Mouse (Mus musculus) neutrophil, adult 83 days (primary cell): ENCODE data around the gene Fbxl8. TPM values are rescaled to one million over a fixed set of nuclear protein-coding genes. Genes with fewer than 3 reads are reported as not detected.

Experiments used
- total RNA-seq, 2 experiments: library from RNA; stranded (reverse); gene quantifications; one replicate each; pipeline ENCODE4 v1.2.4; 2023

Gene Fbxl8
- 1 to 10 TPM; 4.4 to 7.2 TPM for total RNA-seq

GRCm38 (mm10) chr8:105264024-105264982 is at the start of gene Fbxl8, which contains the start of gene Tradd:
TSS of gene Fbxl8 (plus strand) at chr8:105264648.
TSS of gene Tradd (minus strand) at chr8:105264609.

GRCm38 (mm10) chr8:105224413-105225271 is 39.8 kb upstream of the Fbxl8 start, which contains the start of gene D230025D16Rik:
TSS of gene D230025D16Rik (plus strand) at chr8:105225145.

GRCm38 (mm10) chr8:105254966-105255350 is 9.5 kb upstream of the Fbxl8 start, which contains the start of gene B3gnt9:
TSS of gene B3gnt9 (minus strand) at chr8:105255153.

GRCm38 (mm10) chr8:105269461-105269947 is 5.1 kb downstream of the Fbxl8 start, which contains the start of gene Hsf4:
TSS of gene Hsf4 (plus strand) at chr8:105269801.

GRCm38 (mm10) chr8:105275840-105276239 is 11.4 kb downstream of the Fbxl8 start, which contains the start of gene Nol3:
TSS of gene Nol3 (plus strand) at chr8:105276140.

GRCm38 (mm10) chr8:105289805-105290460 is 25.5 kb downstream of the Fbxl8 start, which contains the start of gene 4931428F04Rik:
TSS of gene 4931428F04Rik (minus strand) at chr8:105289864.

GRCm38 (mm10) chr8:105295895-105296573 is 31.6 kb downstream of the Fbxl8 start, which contains the start of gene Exoc3l:
TSS of gene Exoc3l (minus strand) at chr8:105296101.

GRCm38 (mm10) chr8:105297511-105298192 is 33.2 kb downstream of the Fbxl8 start, which contains the start of gene E2f4:
TSS of gene E2f4 (plus strand) at chr8:105297663.

GRCm38 (mm10) chr8:105305211-105306145 is 41.0 kb downstream of the Fbxl8 start, which contains the start of gene Elmo3:
TSS of gene Elmo3 (plus strand) at chr8:105305601.

Other genes starting within 250 kb of the Fbxl8 start
- gene Ces3a, start 216.0 kb upstream of the Fbxl8 start, total RNA-seq: not detected
- not detected for gene Ces3b, start 180.9 kb upstream of the Fbxl8 start, total RNA-seq
- not detected for gene Ces4a, start 132.8 kb upstream of the Fbxl8 start, total RNA-seq
- gene Cbfb, start 94.0 kb upstream of the Fbxl8 start, total RNA-seq: 10 to 100 TPM; 75.7 to 84.6 TPM
- 10 to 100 TPM; 28.4 to 40.9 TPM for gene D230025D16Rik, start 39.5 kb upstream of the Fbxl8 start, total RNA-seq
- gene B3gnt9, start 9.5 kb upstream of the Fbxl8 start, total RNA-seq: 1 to 10 TPM in 1 of 2 experiments, under 1 TPM in 1; 0.46 to 1.0 TPM
- gene Tradd, start within 50 bp of the Fbxl8 start, total RNA-seq: 10 to 100 TPM; 14.7 to 15.1 TPM
- gene Hsf4, start 5.2 kb downstream of the Fbxl8 start, total RNA-seq: under 1 TPM in 1 of 2 experiments, not detected in 1; 0.75 TPM
- gene Nol3, start 11.5 kb downstream of the Fbxl8 start, total RNA-seq: not detected
- 1 to 10 TPM; 1.4 to 1.8 TPM for gene 4931428F04Rik, start 25.2 kb downstream of the Fbxl8 start, total RNA-seq
- gene Exoc3l, start 31.5 kb downstream of the Fbxl8 start, total RNA-seq: 1 to 10 TPM; 1.0 to 1.5 TPM
- gene E2f4, start 33.0 kb downstream of the Fbxl8 start, total RNA-seq: 10 to 100 TPM; 58.9 to 66.0 TPM
- 1 to 10 TPM in 1 of 2 experiments, under 1 TPM in 1; 0.81 to 1.7 TPM for gene Elmo3, start 41.0 kb downstream of the Fbxl8 start, total RNA-seq
- gene Lrrc29, start 61.6 kb downstream of the Fbxl8 start, total RNA-seq: 1 to 10 TPM; 5.8 to 6.6 TPM
- 10 to 100 TPM; 25.0 to 27.3 TPM for gene Tmem208, start 61.7 kb downstream of the Fbxl8 start, total RNA-seq
- 10 to 100 TPM; 32.7 to 37.5 TPM for gene Fhod1, start 83.3 kb downstream of the Fbxl8 start, total RNA-seq
- 1 to 10 TPM in 1 of 2 experiments, under 1 TPM in 1; 0.82 to 1.2 TPM for gene Slc9a5, start 84.2 kb downstream of the Fbxl8 start, total RNA-seq
- under 1 TPM in 1 of 2 experiments, not detected in 1; 0.22 TPM for gene Plekhg4, start 108.6 kb downstream of the Fbxl8 start, total RNA-seq
- under 1 TPM in 1 of 2 experiments, not detected in 1; 0.13 TPM for gene Kctd19, start 148.9 kb downstream of the Fbxl8 start, total RNA-seq
- under 1 TPM in 1 of 2 experiments, not detected in 1; 0.24 TPM for gene Lrrc36, start 148.9 kb downstream of the Fbxl8 start, total RNA-seq
- gene Tppp3, start 206.9 kb downstream of the Fbxl8 start, total RNA-seq: 1 to 10 TPM; 6.6 to 8.5 TPM
- gene Zdhhc1, start 232.3 kb downstream of the Fbxl8 start, total RNA-seq: 1 to 10 TPM; 1.1 to 2.7 TPM